Mouse (Mus musculus): Measurements from ENCODE around the gene Ddhd1. TPM values are rescaled to one million over a fixed set of nuclear protein-coding genes. Genes with fewer than 3 reads are reported as not detected.

The Ddhd1 gene
- polyA plus RNA-seq, 1 experiment: 2.8 TPM

DNA sequence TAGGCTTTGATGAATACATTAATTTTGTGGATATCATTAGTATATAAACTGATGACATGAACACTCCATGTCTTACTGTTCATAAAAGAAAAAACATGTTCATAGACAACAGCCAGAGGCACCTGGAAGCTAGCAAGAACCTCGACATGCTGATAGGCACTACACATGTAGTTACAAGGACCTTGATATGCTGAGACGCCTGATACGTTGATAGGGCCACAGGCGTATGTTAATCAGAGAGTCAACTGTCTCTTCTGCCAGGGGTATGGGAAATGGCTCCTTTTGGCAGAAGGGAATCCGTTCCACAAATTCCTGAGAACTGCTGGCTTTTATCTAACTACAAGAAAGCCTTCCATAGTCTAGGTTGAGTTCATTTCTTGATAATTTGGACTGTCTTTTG is 27.4 kb downstream of the Ddhd1 start:
- Histone ChIP-seq H3K4me1 (peaks cover 7% of the 10 kb centered on the region; the same call in 1 of the 2 replicates), H3K4me3 (replicated peaks) (no peak overlapping the region), H3K27me3 (replicated peaks) (no peaks in the 10 kb centered on the region), H3K9me3 (no peaks in the 10 kb centered on the region), H3K36me3 (replicated peaks; ENCODE audit: low read length) (peaks cover 18% of the 10 kb centered on the region)
- no peak for TF ChIP-seq GATA1 (IDR thresholded peaks at IDR 0.05; ENCODE audit: borderline replicate concordance, low read length)
- no peak for TF ChIP-seq FLI1 (IDR thresholded peaks at IDR 0.05; ENCODE audit: low read length)

- Histone ChIP-seq H3K9me3 (no peaks in the 10 kb centered on the region), H3K27me3 (replicated peaks) (no peaks in the 10 kb centered on the region), H3K4me3 (replicated peaks) (no peak overlapping the region), H3K36me3 (replicated peaks; ENCODE audit: low read length) (peaks cover 24% of the 10 kb centered on the region), H3K4me1 (0 out of 2 replicates have a peak, but pooled peaks cover 7% of the 10 kb centered on the region)
- TF ChIP-seq GATA1 (IDR thresholded peaks at IDR 0.05; ENCODE audit: borderline replicate concordance, low read length) (no peak), FLI1 (IDR thresholded peaks at IDR 0.05; ENCODE audit: low read length) (no peak)
These were observed 28.0 kb downstream of the Ddhd1 start for GRCm38 (mm10) chr14:45629938-45630337.

DNA sequence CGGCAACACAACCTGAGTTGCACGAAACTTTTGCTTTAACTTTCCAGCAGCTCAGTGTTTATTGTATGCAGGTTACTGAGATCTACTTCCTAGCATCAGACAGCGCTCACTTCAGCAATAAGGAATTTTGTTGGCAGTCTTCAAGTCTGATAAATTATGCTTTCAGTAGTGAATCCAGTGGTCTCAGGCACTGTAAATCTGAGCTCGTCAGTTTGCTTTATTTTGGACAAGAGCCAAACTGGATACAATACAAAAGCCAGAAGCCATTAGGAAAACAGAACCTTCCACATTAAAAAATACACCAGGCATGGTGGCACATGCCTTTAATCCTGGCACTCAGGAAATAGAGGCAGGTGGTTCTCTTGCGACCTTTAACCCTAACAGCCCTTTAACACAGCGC is 39.6 kb downstream of the Ddhd1 start:
- Histone ChIP-seq H3K4me3 (replicated peaks) (no peak overlapping the region), H3K9me3 (no peaks in the 10 kb centered on the region), H3K4me1 (no peaks in the 10 kb centered on the region), H3K36me3 (replicated peaks; ENCODE audit: low read length) (peaks cover 69% of the 10 kb centered on the region), H3K27me3 (replicated peaks) (no peaks in the 10 kb centered on the region)
- TF ChIP-seq FLI1 (IDR thresholded peaks at IDR 0.05; ENCODE audit: low read length) (no peak), GATA1 (IDR thresholded peaks at IDR 0.05; ENCODE audit: borderline replicate concordance, low read length) (no peak)

- Histone ChIP-seq H3K9me3 (no peaks in the 10 kb centered on the region), H3K4me1 (peaks cover 1% of the 10 kb centered on the region), H3K27me3 (replicated peaks) (no peaks in the 10 kb centered on the region), H3K4me3 (replicated peaks) (no peak overlapping the region), H3K36me3 (replicated peaks; ENCODE audit: low read length) (peaks cover 85% of the 10 kb centered on the region)
- TF ChIP-seq GATA1 (IDR thresholded peaks at IDR 0.05; ENCODE audit: borderline replicate concordance, low read length): no peak
- TF ChIP-seq FLI1 (IDR thresholded peaks at IDR 0.05; ENCODE audit: low read length): no peak
These were observed 41.4 kb downstream of the Ddhd1 start for GRCm38 (mm10) chr14:45616526-45616925.

- Histone ChIP-seq H3K27me3 (replicated peaks) (no peaks in the 10 kb centered on the region), H3K9me3 (no peaks in the 10 kb centered on the region), H3K36me3 (replicated peaks; ENCODE audit: low read length) (peaks cover 87% of the 10 kb centered on the region), H3K4me3 (replicated peaks) (no peak overlapping the region), H3K4me1 (peaks cover 7% of the 10 kb centered on the region)
- TF ChIP-seq GATA1 (IDR thresholded peaks at IDR 0.05; ENCODE audit: borderline replicate concordance, low read length): no peak
- no peak for TF ChIP-seq FLI1 (IDR thresholded peaks at IDR 0.05; ENCODE audit: low read length)
These were observed 42.2 kb downstream of the Ddhd1 start for GRCm38 (mm10) chr14:45615776-45616175.

DNA sequence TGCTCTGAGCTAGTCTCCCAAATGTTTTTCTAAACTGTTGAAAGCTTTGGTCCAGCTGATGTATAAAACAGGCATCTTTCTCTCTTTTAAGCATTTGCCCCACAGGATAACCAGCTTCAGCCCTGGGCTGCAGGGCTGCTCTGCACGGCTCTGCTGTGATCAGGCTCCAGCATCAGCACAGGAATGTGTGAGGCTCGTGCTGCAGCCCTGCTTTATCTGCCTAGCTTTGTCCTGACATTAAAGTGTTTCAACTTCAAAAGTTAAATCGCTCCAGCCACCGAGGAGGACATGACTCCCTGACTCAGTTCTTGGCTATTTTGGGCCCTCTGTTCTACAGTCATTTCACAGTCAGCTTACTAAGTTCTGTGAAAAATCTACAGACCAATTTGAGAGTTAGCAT is 43.1 kb downstream of the Ddhd1 start:
- TF ChIP-seq GATA1 (IDR thresholded peaks at IDR 0.05; ENCODE audit: borderline replicate concordance, low read length) (no peak), FLI1 (IDR thresholded peaks at IDR 0.05; ENCODE audit: low read length) (no peak)
- Histone ChIP-seq H3K27me3 (replicated peaks) (no peaks in the 10 kb centered on the region), H3K4me3 (replicated peaks) (no peak overlapping the region), H3K9me3 (no peaks in the 10 kb centered on the region), H3K36me3 (replicated peaks; ENCODE audit: low read length) (peaks cover 86% of the 10 kb centered on the region), H3K4me1 (peaks cover 7% of the 10 kb centered on the region)

DNA sequence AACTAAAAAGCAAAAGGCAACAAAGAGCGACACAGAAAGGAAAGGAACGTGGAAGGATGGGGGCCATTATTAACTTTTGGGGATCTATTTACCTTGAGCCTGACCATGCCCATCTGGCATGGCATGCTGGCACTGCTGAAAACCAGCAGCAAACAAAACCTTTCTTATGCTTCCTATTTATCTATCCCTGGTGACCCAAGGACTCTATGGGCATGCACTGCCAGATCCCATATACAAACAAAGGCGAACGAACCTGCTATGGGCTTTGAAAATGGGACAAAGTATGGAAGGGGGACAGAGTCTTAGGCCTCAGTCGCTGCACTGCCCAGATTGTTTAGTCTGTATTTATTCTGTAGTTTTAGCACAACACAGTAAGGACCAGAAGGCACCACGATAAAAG is 43.5 kb downstream of the Ddhd1 start:
- Histone ChIP-seq H3K9me3 (no peaks in the 10 kb centered on the region), H3K27me3 (replicated peaks) (no peaks in the 10 kb centered on the region), H3K4me3 (replicated peaks) (no peak overlapping the region), H3K4me1 (peaks cover 7% of the 10 kb centered on the region), H3K36me3 (replicated peaks; ENCODE audit: low read length) (peaks cover 89% of the 10 kb centered on the region)
- TF ChIP-seq FLI1 (IDR thresholded peaks at IDR 0.05; ENCODE audit: low read length) (no peak), GATA1 (IDR thresholded peaks at IDR 0.05; ENCODE audit: borderline replicate concordance, low read length) (no peak)

GRCm38 (mm10) chr14:45611654-45612053 is 46.3 kb downstream of the Ddhd1 start:
- peaks cover 7% of the 10 kb centered on the region for H3K4me1 ChIP-seq
- TF ChIP-seq FLI1 (IDR thresholded peaks at IDR 0.05; ENCODE audit: low read length): no peak
- no peak for TF ChIP-seq GATA1 (IDR thresholded peaks at IDR 0.05; ENCODE audit: borderline replicate concordance, low read length)
- no peaks in the 10 kb centered on the region for H3K9me3 ChIP-seq
- no peaks in the 10 kb centered on the region for H3K27me3 ChIP-seq (replicated peaks)
- H3K36me3 ChIP-seq (replicated peaks; ENCODE audit: low read length): peaks cover 89% of the 10 kb centered on the region
- peak overlapping the region; percentile 10 for H3K4me3 ChIP-seq (replicated peaks)

DNA sequence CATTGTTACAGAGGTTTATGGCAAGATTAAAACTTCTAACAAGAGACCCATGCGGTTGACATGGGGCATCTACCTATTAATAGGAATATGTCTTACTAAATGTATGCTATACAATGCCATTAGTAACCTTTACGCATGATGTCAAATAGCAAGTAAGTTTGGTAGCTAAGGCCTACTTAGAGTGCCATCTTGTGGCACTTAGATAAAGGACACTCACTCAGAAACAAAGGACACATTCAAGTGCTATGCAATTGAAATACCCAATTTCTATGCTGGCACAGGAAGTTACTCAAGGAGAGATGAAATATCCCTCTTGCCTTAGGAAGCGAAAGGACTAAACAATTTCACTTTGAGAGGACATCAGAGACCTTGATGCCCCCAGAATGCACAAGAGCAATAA is 55.9 kb downstream of the Ddhd1 start:
- Histone ChIP-seq H3K4me1 (no peaks in the 10 kb centered on the region), H3K4me3 (replicated peaks) (no peak overlapping the region), H3K27me3 (replicated peaks) (no peaks in the 10 kb centered on the region), H3K36me3 (replicated peaks; ENCODE audit: low read length) (peaks cover 88% of the 10 kb centered on the region), H3K9me3 (no peaks in the 10 kb centered on the region)
- no peak for TF ChIP-seq FLI1 (IDR thresholded peaks at IDR 0.05; ENCODE audit: low read length)
- no peak for TF ChIP-seq GATA1 (IDR thresholded peaks at IDR 0.05; ENCODE audit: borderline replicate concordance, low read length)

DNA sequence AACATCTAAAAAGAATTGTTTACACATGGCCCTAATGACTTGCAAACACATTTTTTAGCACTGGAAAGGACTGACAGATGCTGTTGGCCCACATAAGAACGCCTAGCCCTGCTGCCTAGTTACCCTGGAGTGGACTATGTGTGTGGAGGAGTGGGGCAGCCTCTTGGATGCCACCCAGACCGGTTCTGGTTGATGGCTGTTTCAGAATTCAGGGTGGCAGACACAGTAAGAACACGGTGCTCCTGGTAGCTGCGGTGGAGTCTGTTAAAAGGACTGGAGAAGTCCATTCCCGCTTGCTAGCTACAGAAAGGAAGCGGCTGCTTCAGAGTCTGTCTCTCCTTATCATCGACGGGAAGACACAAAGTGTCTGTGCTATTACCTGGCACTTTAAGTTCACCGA is 57.4 kb downstream of the Ddhd1 start:
- no peaks in the 10 kb centered on the region for H3K27me3 ChIP-seq (replicated peaks)
- TF ChIP-seq GATA1 (IDR thresholded peaks at IDR 0.05; ENCODE audit: borderline replicate concordance, low read length) (no peak), FLI1 (IDR thresholded peaks at IDR 0.05; ENCODE audit: low read length) (no peak)
- H3K36me3 ChIP-seq (replicated peaks; ENCODE audit: low read length): peaks cover 86% of the 10 kb centered on the region
- no peaks in the 10 kb centered on the region for H3K9me3 ChIP-seq
- no peaks in the 10 kb centered on the region for H3K4me1 ChIP-seq
- H3K4me3 ChIP-seq (replicated peaks): no peak overlapping the region

DNA sequence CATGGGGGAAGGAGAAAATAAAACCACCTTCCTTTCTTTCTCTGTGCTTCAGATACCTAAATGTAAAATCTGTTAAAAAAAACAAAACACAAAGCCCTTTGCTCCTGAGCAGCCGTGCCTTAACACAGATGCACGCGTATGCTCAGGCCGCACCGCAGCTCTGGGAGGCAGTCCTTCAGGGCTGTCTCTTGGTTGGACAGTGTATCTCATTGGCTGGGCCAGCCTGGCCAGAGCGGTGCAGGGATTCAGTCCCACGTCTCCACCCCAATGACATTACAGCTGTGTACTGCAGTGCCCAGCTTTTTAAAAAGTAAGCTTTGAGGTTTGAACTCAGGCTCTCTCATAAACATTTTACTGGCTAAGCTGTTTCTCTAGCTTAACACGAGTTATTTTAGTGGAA is 60.1 kb downstream of the Ddhd1 start:
- Histone ChIP-seq H3K36me3 (replicated peaks; ENCODE audit: low read length) (peaks cover 87% of the 10 kb centered on the region), H3K4me1 (no peaks in the 10 kb centered on the region), H3K9me3 (no peaks in the 10 kb centered on the region), H3K4me3 (replicated peaks) (no peak overlapping the region), H3K27me3 (replicated peaks) (no peaks in the 10 kb centered on the region)
- TF ChIP-seq FLI1 (IDR thresholded peaks at IDR 0.05; ENCODE audit: low read length) (no peak), GATA1 (IDR thresholded peaks at IDR 0.05; ENCODE audit: borderline replicate concordance, low read length) (no peak)
